Mouse (Mus musculus): ENCODE measurements around the gene Smu1. TPM values are rescaled to one million over a fixed set of nuclear protein-coding genes. Genes with fewer than 3 reads are reported as not detected.

The Smu1 gene
- polyA plus RNA-seq, 1 experiment from 2014 or later: 172 TPM

DNA sequence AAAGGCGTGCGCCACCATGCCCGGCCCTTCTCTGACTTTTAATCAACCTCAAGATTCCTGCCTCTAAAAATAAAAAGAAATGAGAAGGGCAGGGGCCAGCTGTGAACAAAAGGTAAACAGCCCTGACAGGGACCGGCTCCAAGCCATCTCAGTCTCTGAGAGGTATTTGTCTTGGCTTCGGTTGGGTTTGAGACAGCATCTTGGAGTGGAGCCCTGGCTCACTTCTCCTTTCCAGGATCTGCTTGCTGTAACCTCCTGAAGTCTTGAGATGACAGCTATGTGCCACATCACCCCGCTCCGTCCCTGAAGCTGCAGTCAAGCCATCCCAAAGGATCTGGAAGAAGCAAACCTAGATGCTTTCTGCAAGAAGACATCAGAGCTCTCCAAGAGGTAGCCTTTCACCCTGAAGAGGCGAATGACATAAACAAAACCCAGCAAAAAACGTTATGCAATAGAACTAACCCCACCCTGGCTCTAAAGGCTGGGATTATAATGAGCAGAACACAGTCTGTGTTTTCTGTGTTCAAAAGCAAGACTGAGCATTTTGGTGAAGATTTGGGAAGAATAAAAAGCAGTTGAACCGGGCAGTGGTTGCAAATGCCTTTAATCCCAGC lies 26.9 kb upstream of the Smu1 start:
- Histone ChIP-seq H3K27ac (no peak overlapping the region), H3K4me1 (replicated peaks) (peaks cover 4% of the 10 kb centered on the region), H3K4me3 (no peak overlapping the region), H3K27me3 (ENCODE audit: insufficient read depth, poor library complexity, severe bottlenecking) (no peaks in the 10 kb centered on the region), H3K9me3 (no peaks in the 10 kb centered on the region), H3K36me3 (no peaks in the 10 kb centered on the region)
- no peak for DNase-seq (ENCODE audit: low spot score)
- WGBS: 87% methylated on average over 10 of the region's 10 CpGs

DNA sequence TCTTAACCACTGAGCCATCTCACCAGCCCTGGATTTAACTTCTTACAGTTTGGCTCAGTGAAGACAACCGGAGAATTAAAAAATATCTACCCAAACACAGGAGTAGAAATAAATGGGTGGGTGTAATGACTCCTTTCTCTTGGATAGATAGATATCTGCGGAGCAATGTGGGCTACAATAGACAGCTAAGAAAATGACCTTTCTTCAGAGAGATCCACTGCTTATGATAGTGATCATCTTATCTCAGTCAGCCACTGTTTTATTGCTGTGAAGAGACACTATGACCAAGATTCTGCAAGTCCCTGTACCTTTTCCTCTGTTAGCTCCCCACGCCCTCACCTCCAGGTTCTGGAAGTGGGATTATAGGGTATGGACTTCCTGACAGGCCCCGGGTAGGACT lies 25.3 kb upstream of the Smu1 start:
- H3K4me3 ChIP-seq: no peak overlapping the region
- H3K27me3 ChIP-seq (ENCODE audit: insufficient read depth, poor library complexity, severe bottlenecking): no peaks in the 10 kb centered on the region
- peaks cover 7% of the 10 kb centered on the region for H3K4me1 ChIP-seq (replicated peaks)
- no peak overlapping the region for H3K27ac ChIP-seq
- no peak for DNase-seq (ENCODE audit: low spot score)
- WGBS: 95% methylated on average over 4 of the region's 4 CpGs
- H3K9me3 ChIP-seq: no peaks in the 10 kb centered on the region
- no peaks in the 10 kb centered on the region for H3K36me3 ChIP-seq

GRCm38 (mm10) chr4:40781797-40782495 lies 24.2 kb upstream of the Smu1 start:
- Histone ChIP-seq H3K4me1 (replicated peaks) (peaks cover 17% of the 10 kb centered on the region), H3K36me3 (no peaks in the 10 kb centered on the region), H3K4me3 (no peak overlapping the region), H3K27ac (no peak overlapping the region), H3K9me3 (no peaks in the 10 kb centered on the region), H3K27me3 (ENCODE audit: insufficient read depth, poor library complexity, severe bottlenecking) (no peaks in the 10 kb centered on the region)
- no peak for DNase-seq (ENCODE audit: low spot score)
- 67% methylated on average over 8 of the region's 8 CpGs for WGBS

GRCm38 (mm10) chr4:40781143-40781542 lies 23.4 kb upstream of the Smu1 start:
- peaks cover 18% of the 10 kb centered on the region for H3K4me1 ChIP-seq (replicated peaks)
- no peaks in the 10 kb centered on the region for H3K36me3 ChIP-seq
- no peak overlapping the region for H3K4me3 ChIP-seq
- no peak overlapping the region for H3K27ac ChIP-seq
- 33% methylated on average over 3 of the region's 3 CpGs for WGBS
- H3K9me3 ChIP-seq: no peaks in the 10 kb centered on the region
- no peaks in the 10 kb centered on the region for H3K27me3 ChIP-seq (ENCODE audit: insufficient read depth, poor library complexity, severe bottlenecking)
- no peak for DNase-seq (ENCODE audit: low spot score)

GRCm38 (mm10) chr4:40778656-40779055 lies 20.9 kb upstream of the Smu1 start:
- H3K27ac ChIP-seq: no peak overlapping the region
- H3K9me3 ChIP-seq: no peaks in the 10 kb centered on the region
- WGBS: 85% methylated on average over 6 of the region's 6 CpGs
- H3K4me1 ChIP-seq (replicated peaks): peaks cover 23% of the 10 kb centered on the region
- DNase-seq (ENCODE audit: low spot score): no peak
- no peak overlapping the region for H3K4me3 ChIP-seq
- 0 out of 2 replicates have a peak, but pooled peaks cover 2% of the 10 kb centered on the region for H3K27me3 ChIP-seq (ENCODE audit: insufficient read depth, poor library complexity, severe bottlenecking)
- no peaks in the 10 kb centered on the region for H3K36me3 ChIP-seq

DNA sequence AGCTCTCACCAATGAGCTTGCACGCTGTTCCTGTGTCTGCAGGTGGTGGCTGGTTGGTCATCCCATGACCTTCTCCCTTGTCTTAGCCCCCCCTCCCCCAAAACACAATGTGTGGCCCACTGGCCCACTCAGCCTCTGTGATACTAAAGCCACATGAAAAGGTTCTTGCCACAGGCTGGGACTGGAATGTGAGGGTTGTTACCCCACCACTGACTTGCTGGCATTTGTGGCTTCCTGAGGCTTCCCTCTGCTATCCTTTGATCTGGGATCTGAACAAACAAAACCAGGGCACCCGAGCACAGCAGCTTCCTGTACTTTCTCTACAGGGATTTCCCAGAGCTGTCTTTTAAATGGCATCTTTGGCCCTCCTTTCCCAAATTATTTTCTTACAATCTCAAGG lies 19.4 kb upstream of the Smu1 start:
- Histone ChIP-seq H3K27ac (peak overlapping the region; percentile 5; the same call in 1 of the 2 replicates), H3K9me3 (no peaks in the 10 kb centered on the region), H3K36me3 (no peaks in the 10 kb centered on the region), H3K27me3 (ENCODE audit: insufficient read depth, poor library complexity, severe bottlenecking) (0 out of 2 replicates have a peak, but pooled peaks cover 2% of the 10 kb centered on the region), H3K4me3 (no peak overlapping the region), H3K4me1 (replicated peaks) (peaks cover 27% of the 10 kb centered on the region)
- DNase-seq (ENCODE audit: low spot score): peak; percentile 27
- WGBS: 16% methylated on average over 2 of the region's 2 CpGs

DNA sequence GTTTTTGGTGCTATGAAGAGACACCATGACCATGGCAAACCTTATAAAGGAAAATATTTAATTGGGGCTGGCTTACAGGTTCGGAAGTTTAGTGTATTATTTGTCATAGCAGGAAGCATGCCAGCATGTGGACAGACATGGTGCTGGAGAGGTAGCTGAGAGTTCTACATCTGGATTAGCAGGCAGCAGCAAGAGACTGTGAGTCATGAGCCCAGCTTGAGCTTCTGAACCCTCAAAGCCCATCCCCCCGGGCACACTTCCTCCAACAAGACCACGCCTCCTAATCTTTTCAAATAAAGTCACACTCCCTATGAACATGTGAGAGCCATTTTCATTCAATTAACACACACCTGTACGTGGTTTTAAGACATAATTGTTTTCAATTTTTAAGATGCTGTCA lies 18.7 kb upstream of the Smu1 start:
- H3K4me1 ChIP-seq (replicated peaks): peaks cover 27% of the 10 kb centered on the region
- no peak overlapping the region for H3K27ac ChIP-seq
- WGBS: 74% methylated on average over 4 of the region's 4 CpGs
- H3K4me3 ChIP-seq: no peak overlapping the region
- no peak for DNase-seq (ENCODE audit: low spot score)
- no peaks in the 10 kb centered on the region for H3K36me3 ChIP-seq
- 0 out of 2 replicates have a peak, but pooled peaks cover 2% of the 10 kb centered on the region for H3K27me3 ChIP-seq (ENCODE audit: insufficient read depth, poor library complexity, severe bottlenecking)
- no peaks in the 10 kb centered on the region for H3K9me3 ChIP-seq

GRCm38 (mm10) chr4:40774279-40775259 lies 16.8 kb upstream of the Smu1 start:
- H3K27ac ChIP-seq: peak overlapping the region; percentile 78
- 24% methylated on average over 12 of the region's 12 CpGs for WGBS
- no peaks in the 10 kb centered on the region for H3K36me3 ChIP-seq
- no peaks in the 10 kb centered on the region for H3K9me3 ChIP-seq
- H3K4me3 ChIP-seq: peak overlapping the region; percentile 32
- peaks cover 23% of the 10 kb centered on the region for H3K4me1 ChIP-seq (replicated peaks)
- DNase-seq (ENCODE audit: low spot score): peak; percentile 82
- H3K27me3 ChIP-seq (ENCODE audit: insufficient read depth, poor library complexity, severe bottlenecking): 0 out of 2 replicates have a peak, but pooled peaks cover 2% of the 10 kb centered on the region

GRCm38 (mm10) chr4:40759876-40760275 lies 2.2 kb upstream of the Smu1 start:
- Histone ChIP-seq H3K9me3 (no peaks in the 10 kb centered on the region), H3K4me3 (no peak overlapping the region), H3K27ac (no peak overlapping the region), H3K4me1 (replicated peaks) (peaks cover 3% of the 10 kb centered on the region; the same call in 1 of the 2 replicates), H3K27me3 (ENCODE audit: insufficient read depth, poor library complexity, severe bottlenecking) (peaks cover 6% of the 10 kb centered on the region; the same call in 1 of the 2 replicates), H3K36me3 (peaks cover 12% of the 10 kb centered on the region)
- no peak for DNase-seq (ENCODE audit: low spot score)
- WGBS: 56% methylated on average over 5 of the region's 5 CpGs

DNA sequence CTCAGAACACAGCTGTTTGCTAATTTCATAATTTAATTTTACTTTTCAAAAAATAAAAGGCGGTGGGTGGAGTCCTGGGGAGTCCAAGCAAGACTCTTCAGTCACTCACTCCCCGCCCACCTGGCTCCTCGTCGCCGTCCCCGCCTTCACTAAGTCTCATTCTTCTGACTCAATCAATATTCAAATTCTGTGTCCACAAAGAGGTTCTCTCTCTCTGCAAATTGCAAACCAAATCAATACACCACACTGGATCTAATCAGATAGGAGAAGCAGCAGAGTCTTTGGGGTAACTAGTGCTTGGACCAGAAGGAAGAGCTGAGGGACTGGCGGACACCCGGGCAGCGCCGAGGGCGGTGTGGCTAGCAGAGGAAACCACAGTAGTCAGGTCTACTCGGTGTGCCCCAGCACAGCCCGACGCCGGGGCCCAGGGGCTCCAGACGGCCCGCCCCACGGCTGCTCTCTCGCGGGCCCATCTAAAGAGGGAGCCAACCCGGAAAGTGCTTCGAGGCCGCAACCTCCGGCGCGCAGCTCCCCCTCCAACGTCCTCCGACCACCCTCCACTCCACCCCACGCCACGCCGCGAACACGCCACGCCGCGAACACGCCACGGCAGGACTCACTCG lies 455 bp downstream of the Smu1 start:
- WGBS: under 1% methylated on average over 39 of the region's 39 CpGs
- Histone ChIP-seq H3K27ac (peak overlapping the region; percentile 88), H3K36me3 (peaks cover 38% of the 10 kb centered on the region), H3K9me3 (no peaks in the 10 kb centered on the region), H3K4me1 (replicated peaks) (peaks cover 3% of the 10 kb centered on the region; the same call in 1 of the 2 replicates), H3K4me3 (peak overlapping the region; percentile 88), H3K27me3 (ENCODE audit: insufficient read depth, poor library complexity, severe bottlenecking) (peaks cover 6% of the 10 kb centered on the region; the same call in 1 of the 2 replicates)
- no peak for DNase-seq (ENCODE audit: low spot score)

DNA sequence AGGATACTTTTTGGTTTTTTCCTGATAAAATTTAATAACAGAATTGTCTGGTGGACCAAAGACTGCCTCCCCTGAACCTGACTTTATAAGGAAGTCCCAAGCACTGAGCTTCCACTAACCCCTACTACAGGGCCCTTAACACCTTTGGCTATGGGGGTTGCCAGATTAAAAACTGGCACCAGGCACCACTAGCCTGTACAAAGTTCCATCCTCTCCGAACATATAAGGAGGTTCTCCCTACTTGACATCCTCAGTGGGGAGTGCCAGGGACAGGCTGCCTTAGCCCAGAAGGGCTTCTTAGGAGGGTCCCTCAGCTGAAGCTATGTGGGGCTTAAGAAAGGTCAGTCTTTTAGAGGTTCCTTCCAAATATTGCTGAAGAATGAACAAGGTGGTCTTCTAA lies 22.4 kb downstream of the Smu1 start:
- no peaks in the 10 kb centered on the region for H3K27me3 ChIP-seq (ENCODE audit: insufficient read depth, poor library complexity, severe bottlenecking)
- H3K9me3 ChIP-seq: no peaks in the 10 kb centered on the region
- no peak overlapping the region for H3K27ac ChIP-seq
- H3K4me3 ChIP-seq: no peak overlapping the region
- 80% methylated on average over 1 of the region's 1 CpGs for WGBS
- H3K4me1 ChIP-seq (replicated peaks): no peaks in the 10 kb centered on the region
- peaks cover 97% of the 10 kb centered on the region for H3K36me3 ChIP-seq
- no peak for DNase-seq (ENCODE audit: low spot score)

GRCm38 (mm10) chr4:40731262-40731661 lies 26.5 kb downstream of the Smu1 start:
- no peak for DNase-seq (ENCODE audit: low spot score)
- Histone ChIP-seq H3K4me3 (no peak overlapping the region), H3K4me1 (replicated peaks) (no peaks in the 10 kb centered on the region), H3K36me3 (peaks cover 97% of the 10 kb centered on the region), H3K27me3 (ENCODE audit: insufficient read depth, poor library complexity, severe bottlenecking) (no peaks in the 10 kb centered on the region), H3K27ac (no peak overlapping the region), H3K9me3 (no peaks in the 10 kb centered on the region)

Measured in hindbrain, embryonic 10.5 days (tissue).